Mouse (Mus musculus): ENCODE results near the gene Rangap1.

Rangap1 gene

GRCm38 (mm10) chr15:81697175-81697574 lies 48.2 kb downstream of the Rangap1 start, which contains the start of gene Chadl:
Gene Chadl (minus strand): TSS chr15:81697287.
- no peak for DNase-seq (ENCODE audit: low read depth, low spot score)

GRCm38 (mm10) chr15:81694891-81695290 lies 50.4 kb downstream of the Rangap1 start:
- no peak for DNase-seq (ENCODE audit: low read depth, low spot score)

DNA sequence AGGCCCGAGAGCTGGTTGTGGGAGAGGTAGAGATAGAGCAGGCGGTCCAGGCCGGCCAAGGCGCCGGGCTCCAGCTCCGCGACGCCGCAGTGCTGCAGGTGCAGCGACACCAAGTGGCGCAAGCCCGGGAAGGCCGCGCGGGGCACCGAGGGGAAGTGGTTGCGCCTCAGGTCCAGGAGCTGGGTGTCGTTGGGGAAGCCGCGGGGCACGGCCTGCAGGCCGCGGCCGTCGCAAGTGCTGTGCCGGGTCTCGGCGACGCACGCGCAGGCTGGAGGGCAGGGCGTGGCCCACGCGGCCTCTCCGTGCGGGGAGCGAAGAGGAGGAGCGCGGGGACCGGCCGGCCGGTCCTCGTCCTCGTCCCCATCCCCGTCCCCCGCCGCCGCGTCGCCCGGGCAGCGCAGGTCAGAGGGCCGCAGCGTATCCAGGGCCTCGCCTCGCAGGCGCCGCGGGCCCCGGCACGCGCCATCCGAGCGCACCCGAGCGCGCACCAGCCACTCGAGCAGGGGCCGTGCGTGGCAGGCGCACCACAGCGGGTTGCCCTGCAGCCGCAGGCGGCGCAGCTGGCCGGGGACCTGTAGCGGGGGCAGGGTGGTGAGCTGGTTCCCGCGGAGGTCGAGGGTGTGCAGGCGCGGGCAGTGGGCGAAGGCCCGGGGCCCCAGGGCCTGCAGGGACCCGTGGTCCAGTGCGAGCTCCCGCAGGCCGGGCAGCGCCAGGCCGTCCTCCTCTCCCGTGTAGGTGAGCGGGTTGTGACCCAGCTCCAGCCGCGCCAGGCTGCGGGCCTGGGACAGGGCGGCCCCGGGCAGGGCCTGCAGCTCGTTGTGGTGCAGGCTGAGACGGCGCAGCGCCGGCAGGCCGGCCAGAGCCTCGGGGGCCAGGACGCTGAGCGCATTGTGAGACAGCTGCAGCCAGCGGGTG lies 51.1 kb downstream of the Rangap1 start:
- peak; percentile 50 for DNase-seq (ENCODE audit: low read depth, low spot score)

DNA sequence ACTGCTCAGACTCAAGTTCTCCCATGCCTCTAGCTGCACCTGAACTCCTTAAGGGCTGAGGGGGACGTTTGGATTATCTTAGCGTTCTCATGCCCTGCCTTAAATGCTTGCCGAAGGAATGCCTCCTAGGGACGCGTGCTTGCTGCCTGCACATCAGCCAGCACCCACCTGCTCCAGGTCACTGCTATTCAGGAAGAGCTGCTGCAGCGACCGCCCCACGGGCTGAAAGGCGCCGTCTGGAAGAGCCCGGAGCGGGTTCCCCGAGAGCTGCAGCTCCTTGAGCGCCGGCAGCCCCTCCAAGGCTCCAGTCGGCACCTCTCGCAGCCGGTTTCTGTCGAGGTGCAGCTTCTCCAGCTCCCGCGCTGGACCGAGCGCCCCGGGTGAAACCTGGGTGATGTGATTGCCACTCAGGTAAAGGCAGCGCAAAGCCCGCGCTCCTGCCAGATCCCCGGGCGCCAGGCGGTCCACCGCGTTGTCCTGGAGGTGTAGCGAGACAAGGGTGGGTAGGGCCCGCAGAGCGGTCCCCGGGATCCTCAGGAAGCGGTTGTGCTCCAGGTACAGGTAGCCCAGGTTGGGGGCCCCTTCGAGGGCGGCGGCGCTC lies 51.9 kb downstream of the Rangap1 start:
- no peak for DNase-seq (ENCODE audit: low read depth, low spot score)

DNA sequence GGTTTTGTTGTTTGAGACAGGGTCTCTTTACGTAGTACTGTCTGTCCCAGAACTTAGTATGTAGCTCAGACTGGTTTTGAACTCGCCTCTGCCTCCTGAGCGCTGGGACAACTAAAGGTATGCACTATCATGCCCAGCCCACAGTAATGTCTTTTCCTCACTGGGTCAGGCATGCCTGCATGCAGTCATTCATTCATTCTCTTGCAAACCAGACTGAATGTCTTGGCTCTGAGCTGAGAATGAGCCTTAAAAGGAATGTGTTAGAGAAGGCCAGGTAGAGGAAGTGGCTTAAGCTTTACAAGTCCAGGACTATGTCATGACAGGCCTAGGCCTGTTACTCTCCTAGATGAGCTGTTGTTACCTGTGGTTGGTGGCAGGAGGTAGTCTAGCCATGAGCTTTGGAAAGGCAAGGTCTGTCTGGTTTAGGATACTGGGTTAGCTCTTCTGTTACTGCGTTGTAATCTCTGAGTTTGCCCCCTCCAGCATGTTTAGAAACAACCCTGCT lies 65.0 kb downstream of the Rangap1 start:
- no peak for DNase-seq (ENCODE audit: low read depth, low spot score)

DNA sequence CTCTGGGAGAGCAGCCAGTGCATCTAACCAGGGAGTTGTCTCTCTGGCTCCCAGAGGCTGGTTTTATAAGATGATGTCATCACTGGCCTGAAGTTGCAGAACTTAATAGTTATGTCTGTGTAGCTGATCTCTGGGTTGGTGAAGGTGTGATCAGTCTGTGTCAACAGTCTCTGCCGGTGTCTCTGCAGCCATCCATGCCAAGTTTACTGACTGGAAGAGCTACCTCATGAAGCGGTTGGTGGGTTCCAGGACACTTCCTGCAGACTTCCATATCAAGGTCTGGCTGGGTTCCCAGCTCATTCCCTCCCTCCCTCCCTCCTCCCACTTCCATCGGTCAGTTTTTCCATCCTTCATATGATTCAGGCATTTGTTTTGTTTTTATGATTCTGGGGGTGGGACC lies 68.7 kb downstream of the Rangap1 start:
- no peak for DNase-seq (ENCODE audit: low read depth, low spot score)

DNA sequence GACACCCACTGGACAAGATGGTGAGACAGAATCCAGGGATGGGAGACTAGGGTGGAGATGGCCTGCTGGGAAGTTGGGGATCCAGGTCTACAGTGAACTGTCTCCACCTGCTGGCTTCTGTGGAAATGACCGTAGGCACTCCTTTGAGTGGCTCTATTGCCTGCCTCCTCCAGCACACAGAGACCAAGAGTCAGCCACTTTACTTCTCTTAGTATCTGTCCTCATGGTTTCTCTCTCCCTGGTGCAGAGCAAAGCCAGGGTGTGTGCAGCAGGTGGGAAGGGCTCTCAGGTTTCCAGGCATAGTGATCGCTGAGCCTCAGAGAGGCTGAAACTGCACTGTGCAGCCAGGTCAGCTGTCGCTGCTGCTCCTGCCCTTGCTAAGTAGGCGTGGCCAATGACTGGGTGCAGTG lies 75.1 kb downstream of the Rangap1 start:
- peak; percentile 44 for DNase-seq (ENCODE audit: low read depth, low spot score)

- peak; percentile 19 for DNase-seq (ENCODE audit: low read depth, low spot score)
Observed at GRCm38 (mm10) chr15:81666957-81667356, 78.4 kb downstream of the Rangap1 start.

DNA sequence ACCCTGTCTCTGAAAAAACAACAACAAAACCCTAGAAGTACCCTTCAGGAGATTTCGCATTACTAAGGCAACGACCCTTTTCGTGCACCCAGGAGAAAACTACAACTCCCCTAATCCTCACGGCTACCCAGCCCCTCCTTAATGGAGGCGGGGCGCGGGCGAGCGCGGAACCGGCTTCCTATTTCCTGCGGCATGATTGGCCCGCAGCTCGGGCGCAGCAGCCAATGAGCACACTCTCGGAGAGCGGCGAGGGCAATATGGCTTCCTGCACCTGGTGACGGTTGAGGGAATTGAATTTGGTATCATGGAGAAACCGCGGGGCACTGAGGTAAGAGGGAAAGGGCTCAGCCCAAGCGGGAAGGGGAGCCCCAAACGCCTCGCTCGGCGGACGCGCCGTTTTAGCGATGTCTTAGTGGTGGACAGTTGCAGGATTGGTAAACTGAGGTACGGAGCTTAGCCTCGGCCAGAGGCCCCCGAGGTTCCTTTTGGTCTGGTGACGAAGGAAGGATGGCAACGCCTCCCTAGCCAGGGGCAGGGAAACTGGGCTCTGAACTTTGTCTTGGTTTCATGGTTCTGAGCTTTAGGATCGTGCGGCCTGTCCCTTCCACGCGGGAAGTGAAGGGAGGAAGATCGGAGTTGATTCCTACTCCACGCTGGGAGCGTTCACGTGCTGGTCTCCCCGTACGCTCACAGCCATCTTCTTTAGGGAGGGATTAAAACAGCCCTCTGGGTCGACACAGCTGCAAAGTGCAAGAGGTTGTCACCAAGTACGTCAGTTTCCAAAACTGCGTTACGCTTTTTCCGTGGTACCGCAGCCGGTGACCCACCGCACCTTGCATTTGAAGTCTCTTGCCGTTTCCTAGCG lies 81.4 kb downstream of the Rangap1 start, which contains the start of gene L3mbtl2:
Gene L3mbtl2 (plus strand): TSS at position 193 of the 865 bp plus-strand sequence.
- DNase-seq (ENCODE audit: low read depth, low spot score), result peak; percentile 96

- no peak for DNase-seq (ENCODE audit: low read depth, low spot score)
Observed at GRCm38 (mm10) chr15:81663281-81663680, 82.0 kb downstream of the Rangap1 start.

DNA sequence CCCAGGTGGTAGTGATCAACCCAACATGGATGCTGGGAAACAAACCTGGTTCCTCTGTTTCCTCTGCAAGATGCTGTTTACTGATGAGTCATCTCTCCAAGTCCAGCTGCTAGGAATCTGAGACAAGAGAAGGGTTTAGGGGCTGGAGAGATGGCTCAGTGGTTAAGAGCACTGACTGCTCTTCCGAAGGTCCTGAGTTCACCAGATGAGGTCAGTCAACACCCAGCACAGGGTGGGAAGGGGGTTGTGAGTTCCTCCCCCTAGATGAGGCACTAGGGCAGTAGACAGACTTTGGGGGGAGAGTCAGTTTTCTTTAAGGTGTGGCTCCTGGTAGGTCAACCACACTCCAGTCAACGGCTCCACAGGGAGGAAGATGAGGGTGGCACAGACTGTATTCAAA lies 83.6 kb downstream of the Rangap1 start:
- DNase-seq (ENCODE audit: low read depth, low spot score), result no peak

Data from A20 (cell line).